Mouse (Mus musculus) left cerebral cortex, adult 6 months (tissue): ENCODE data around the gene Lcn11. TPM values are rescaled to one million over a fixed set of nuclear protein-coding genes. Genes with fewer than 3 reads are reported as not detected.

ENCODE experiments used
- long read RNA-seq, 2 experiments: library from polyadenylated mRNA; unstranded; transcript quantifications; one replicate each; pipeline ENCODE4 v2.0.0; 2019 to 2020
- polyA plus RNA-seq: library from polyadenylated mRNA; unstranded; fragments of <200 nt; fragmentation: Nextera tagmentation; gene quantifications from 2 replicates; pipeline ENCODE4 v1.2.3, GENCODE M21; 2021

The Lcn11 gene
- polyA plus RNA-seq, result not detected in 2 replicates
- long read RNA-seq, experiment 1, result 0 reads
- long read RNA-seq, experiment 2, result 0 reads

DNA sequence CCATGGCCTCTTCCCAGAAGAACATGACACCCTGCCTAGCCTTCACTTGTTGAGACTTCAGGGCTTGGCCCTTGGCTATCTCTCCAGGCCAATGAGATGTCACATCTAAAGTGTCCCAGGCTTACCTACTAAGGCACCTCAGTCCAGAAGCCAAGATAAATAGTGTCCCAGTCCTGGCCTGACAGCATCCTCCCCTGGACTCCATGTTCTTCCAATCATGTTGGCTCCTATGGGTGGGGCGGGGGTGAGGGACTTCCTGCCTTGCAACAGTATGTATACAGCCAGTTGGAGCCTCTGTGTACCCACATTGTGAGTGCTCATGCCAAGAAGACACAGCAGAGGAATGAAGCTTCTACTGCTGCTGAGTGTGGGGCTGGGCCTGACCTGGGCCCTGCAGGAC lies at the start of gene Lcn11:
Lcn11 (plus strand) TSS at position 301 of the 400 bp plus-strand sequence.

DNA sequence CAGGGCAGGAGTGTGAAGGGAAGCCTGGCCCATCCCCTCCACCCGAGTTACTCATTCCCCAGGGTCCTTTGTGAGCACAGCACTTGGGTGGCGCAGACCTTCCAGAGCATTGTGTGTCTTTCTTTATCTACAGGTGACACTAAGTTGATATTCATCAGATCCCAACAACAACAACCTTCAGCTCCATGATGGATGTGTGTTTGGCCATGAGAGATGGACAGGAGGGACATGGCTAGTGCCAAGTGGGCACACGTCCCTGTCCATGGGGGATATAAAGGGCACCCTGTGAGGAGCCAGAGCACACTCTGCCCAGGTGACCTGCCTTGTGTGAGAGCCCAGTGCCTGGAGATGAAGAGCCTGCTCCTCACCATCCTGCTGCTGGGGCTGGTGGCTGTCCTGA lies 40.1 kb upstream of the Lcn11 start, which contains the start of gene Obp2b:
Obp2b (plus strand) TSS at position 301 of the 400 bp plus-strand sequence.

DNA sequence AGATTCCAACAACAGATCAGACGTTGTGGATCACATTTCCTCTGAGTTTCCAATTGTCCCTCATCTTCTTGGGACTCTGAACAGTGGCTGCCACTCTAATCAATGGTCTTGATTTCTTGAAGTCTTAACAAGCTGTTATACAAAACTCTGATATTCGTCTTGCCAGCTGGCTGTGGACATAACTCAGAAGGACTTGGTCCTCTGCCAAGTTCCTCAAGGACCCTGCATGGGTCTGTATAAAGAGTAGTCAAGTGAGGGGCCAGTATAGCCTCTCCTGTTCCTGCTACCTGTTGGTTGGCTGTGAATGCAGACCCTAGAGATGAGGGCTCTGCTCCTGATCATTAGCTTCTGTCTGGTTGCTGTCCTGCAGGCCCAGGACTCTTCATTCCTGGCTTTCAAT lies 11.5 kb upstream of the Lcn11 start, which contains the start of gene Lcn3:
Lcn3 (plus strand) TSS at position 301 of the 400 bp plus-strand sequence.

DNA sequence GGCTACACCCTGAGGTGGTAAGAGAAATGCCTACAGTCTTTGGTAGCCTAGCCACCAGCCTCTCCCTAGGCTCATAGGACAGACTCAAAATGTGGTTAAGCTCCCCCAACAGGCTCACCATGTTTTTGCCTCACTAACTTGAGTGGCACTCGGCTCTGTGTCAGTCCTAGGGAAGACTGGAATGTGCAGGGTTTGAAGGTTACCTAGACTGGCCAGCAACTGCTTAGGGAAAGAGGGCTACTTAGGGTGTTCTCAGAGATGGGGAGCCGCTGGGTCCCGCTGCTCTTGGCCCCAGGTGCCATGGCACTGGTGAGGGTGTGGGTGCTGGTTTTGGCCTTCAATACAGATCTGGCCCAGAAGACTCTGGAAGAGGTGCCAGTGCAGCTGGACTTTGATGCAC lies 5.1 kb downstream of the Lcn11 start, which contains the start of gene Gm13539:
Gm13539 (plus strand) TSS at position 301 of the 400 bp plus-strand sequence.

DNA sequence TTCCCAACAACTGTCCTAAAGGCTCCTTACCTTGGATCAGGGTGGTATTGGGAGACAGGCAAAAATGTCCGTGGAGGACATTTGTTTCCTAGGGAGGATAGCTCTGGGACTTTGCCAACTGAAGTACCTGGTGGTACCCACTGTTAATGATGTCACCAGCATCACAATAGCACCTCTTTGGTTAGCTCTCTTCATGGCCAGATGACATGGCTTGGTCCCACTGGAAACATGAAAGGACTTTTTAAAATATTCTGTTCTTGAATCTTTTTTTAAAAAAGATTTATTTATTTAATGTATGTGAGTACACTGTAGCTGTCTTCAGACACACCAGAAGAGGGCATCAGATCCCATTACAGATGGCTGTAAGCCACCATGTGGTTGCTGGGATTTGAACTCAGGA lies 38.9 kb downstream of the Lcn11 start, which contains the start of gene Glt6d1:
Glt6d1 (minus strand) TSS at position 101 of the 400 bp plus-strand sequence.

DNA sequence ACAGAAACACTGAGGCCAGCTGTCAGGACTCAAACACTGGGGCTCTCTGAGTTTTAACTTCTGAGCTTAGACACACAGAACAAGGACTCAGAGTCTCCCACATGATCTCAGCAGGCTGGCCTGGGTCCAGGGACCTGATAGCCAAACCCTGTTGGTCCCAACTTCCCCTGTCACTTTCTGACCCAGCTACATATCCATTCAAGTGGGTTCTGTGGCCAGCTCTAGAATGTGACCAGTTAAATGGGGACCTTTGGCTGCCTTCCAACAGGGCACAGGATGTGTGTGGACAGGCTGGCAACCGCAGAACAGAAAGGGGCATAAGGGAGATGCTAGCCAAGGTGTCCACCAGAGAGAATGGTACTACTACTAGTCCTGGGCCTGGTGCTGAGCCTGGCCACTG lies 46.0 kb downstream of the Lcn11 start, which contains the start of gene Lcn9:
Lcn9 (plus strand) TSS at position 348 of the 400 bp plus-strand sequence.

Other genes with a start within 250 kb of the Lcn11 start
- 9.1 and 11.9 TPM in 2 replicates for gene Traf2, start 230.1 kb upstream of the Lcn11 start, polyA plus RNA-seq
- 778 and 803 TPM in 2 replicates for gene Edf1, start 219.2 kb upstream of the Lcn11 start, polyA plus RNA-seq
- gene Mamdc4, start 202.2 kb upstream of the Lcn11 start, polyA plus RNA-seq, result 0.89 and 3.5 TPM in 2 replicates
- gene Phpt1, start 201.8 kb upstream of the Lcn11 start, polyA plus RNA-seq, result 152 and 173 TPM in 2 replicates
- 10.3 and 21.2 TPM in 2 replicates for gene Ajm1, start 195.3 kb upstream of the Lcn11 start, polyA plus RNA-seq
- 70.0 and 86.7 TPM in 2 replicates for gene Rabl6, start 168.5 kb upstream of the Lcn11 start, polyA plus RNA-seq
- gene Ccdc183, start 159.3 kb upstream of the Lcn11 start, polyA plus RNA-seq, result 0.82 and 0.94 TPM in 2 replicates
- 64.7 and 70.7 TPM in 2 replicates for gene Tmem141, start 155.0 kb upstream of the Lcn11 start, polyA plus RNA-seq
- 0.28 and 0.49 TPM in 2 replicates for gene Fcna, start 149.0 kb upstream of the Lcn11 start, polyA plus RNA-seq
- not detected in 2 replicates for gene Lcn8, start 123.9 kb upstream of the Lcn11 start, polyA plus RNA-seq
- gene Lcn5, start 119.1 kb upstream of the Lcn11 start, polyA plus RNA-seq, result not detected in 2 replicates
- gene Lcn6, start 100.2 kb upstream of the Lcn11 start, polyA plus RNA-seq, result not detected in 2 replicates
- not detected in 2 replicates for gene Lcn10, start 94.3 kb upstream of the Lcn11 start, polyA plus RNA-seq
- gene Obp2a, start 77.0 kb upstream of the Lcn11 start, polyA plus RNA-seq, result not detected in 2 replicates
- 213 and 229 TPM in 2 replicates for gene Bmyc, start 70.3 kb upstream of the Lcn11 start, polyA plus RNA-seq
- gene Obp2b, start 40.0 kb upstream of the Lcn11 start, polyA plus RNA-seq, result not detected in 2 replicates
- gene Lcn3, start 11.4 kb upstream of the Lcn11 start, polyA plus RNA-seq, result not detected in 2 replicates
- gene Gm13539, start 5.2 kb downstream of the Lcn11 start, polyA plus RNA-seq, result not detected in 2 replicates
- gene Glt6d1, start 38.8 kb downstream of the Lcn11 start, polyA plus RNA-seq, result not detected in 2 replicates
- not detected in 2 replicates for gene Lcn9, start 46.1 kb downstream of the Lcn11 start, polyA plus RNA-seq
- gene Sohlh1, start 70.2 kb downstream of the Lcn11 start, polyA plus RNA-seq, result not detected in 2 replicates
- 13.8 and 17.4 TPM in 2 replicates for gene Kcnt1, start 86.7 kb downstream of the Lcn11 start, polyA plus RNA-seq
- 9.5 and 40.9 TPM in 2 replicates for gene Camsap1, start 206.3 kb downstream of the Lcn11 start, polyA plus RNA-seq
- 22.8 and 60.4 TPM in 2 replicates for gene Ubac1, start 244.7 kb downstream of the Lcn11 start, polyA plus RNA-seq